Mouse (Mus musculus): ENCODE measurements around the gene Gm28047. TPM values are rescaled to one million over a fixed set of nuclear protein-coding genes. Genes with fewer than 3 reads are reported as not detected.

Gm28047 gene
- polyA plus RNA-seq, 1 experiment from 2014 or later: 0.08 TPM

DNA sequence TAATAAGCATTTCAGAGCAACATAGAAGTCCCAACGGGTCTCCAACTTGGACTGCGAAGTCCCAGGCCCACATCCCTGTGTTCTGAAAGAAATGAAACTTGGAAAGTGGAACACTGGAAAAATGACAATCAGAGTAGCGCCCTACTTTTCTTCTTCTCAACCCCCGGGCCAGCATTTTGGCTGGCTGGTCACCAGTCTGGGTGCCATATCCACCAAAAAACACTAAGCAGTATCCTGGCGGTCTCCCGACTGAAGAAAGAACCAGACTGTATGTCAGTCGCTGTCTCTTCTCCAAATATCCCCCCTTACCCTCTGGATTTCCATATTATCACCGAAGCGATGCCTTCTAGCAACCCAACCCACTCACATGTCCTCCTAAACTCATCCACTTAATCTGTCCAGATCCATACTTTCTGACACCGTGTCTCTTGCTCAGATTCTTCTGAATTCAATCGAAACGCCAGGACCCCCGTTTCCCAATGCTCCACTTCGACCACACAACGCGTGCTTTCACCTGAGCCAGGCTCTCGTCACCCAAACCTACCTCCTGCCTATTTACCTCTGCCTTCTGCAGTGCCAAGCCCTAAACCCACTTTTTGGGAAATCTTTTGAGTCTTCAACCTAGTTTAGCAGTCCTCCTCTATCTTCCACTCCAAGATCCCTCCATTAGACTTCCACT, 437 bp downstream of the Gm28047 start:
- no peak overlapping the region for H3K27ac ChIP-seq (ENCODE audit: low read depth, low read length)
- peaks cover 6% of the 10 kb centered on the region for H3K4me1 ChIP-seq (ENCODE audit: control insufficient read depth, insufficient read depth, low read length)
- H3K9ac ChIP-seq (ENCODE audit: low read length): peak overlapping the region; percentile 88
- WGBS: 10% methylated on average over 17 of the region's 17 CpGs
- ATAC-seq (ENCODE audit: low FRiP score) (peak; percentile 12; the same call in 1 of the 2 replicates), DNase-seq (ENCODE audit: low spot score, missing footprints) (peak; percentile 88)
- H3K4me3 ChIP-seq (ENCODE audit: low read depth, low read length): peak overlapping the region; percentile 67
- H3K36me3 ChIP-seq (ENCODE audit: control insufficient read depth, insufficient read depth, low read length): no peaks in the 10 kb centered on the region
- H3K4me2 ChIP-seq: peak overlapping the region; percentile 86
- H3K9me3 ChIP-seq (ENCODE audit: control insufficient read depth, low read length): no peaks in the 10 kb centered on the region
- H3K27me3 ChIP-seq (ENCODE audit: control insufficient read depth, insufficient read depth, low read length): no peaks in the 10 kb centered on the region

DNA sequence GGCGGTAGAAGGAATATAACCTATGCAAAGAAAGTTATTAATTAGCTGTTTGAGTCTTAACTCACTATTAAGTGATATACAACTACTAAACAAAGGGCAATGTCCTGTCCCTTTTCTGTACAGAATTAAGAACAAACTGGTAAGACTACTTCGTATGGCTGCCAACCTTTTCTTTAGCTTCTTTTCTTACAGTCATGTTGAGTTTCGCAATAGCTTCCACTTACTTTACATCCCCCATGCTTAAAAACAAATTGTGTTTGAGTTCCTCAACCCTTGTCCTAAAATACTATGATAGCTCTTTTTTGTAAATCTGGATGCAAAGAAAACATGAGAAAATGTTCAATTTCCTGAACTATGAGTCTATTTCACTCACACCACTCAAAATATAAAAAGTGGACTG, 1.7 kb downstream of the Gm28047 start:
- ATAC-seq (ENCODE audit: low FRiP score) (no peak), DNase-seq (ENCODE audit: low spot score, missing footprints) (no peak)
- Histone ChIP-seq H3K9me3 (ENCODE audit: control insufficient read depth, low read length) (no peaks in the 10 kb centered on the region), H3K4me1 (ENCODE audit: control insufficient read depth, insufficient read depth, low read length) (peaks cover 6% of the 10 kb centered on the region), H3K9ac (ENCODE audit: low read length) (no peak overlapping the region), H3K4me2 (no peak overlapping the region), H3K27ac (ENCODE audit: low read depth, low read length) (no peak overlapping the region), H3K27me3 (ENCODE audit: control insufficient read depth, insufficient read depth, low read length) (no peaks in the 10 kb centered on the region), H3K4me3 (ENCODE audit: low read depth, low read length) (no peak overlapping the region), H3K36me3 (ENCODE audit: control insufficient read depth, insufficient read depth, low read length) (no peaks in the 10 kb centered on the region)
- WGBS: 95% methylated on average over 3 of the region's 3 CpGs

DNA sequence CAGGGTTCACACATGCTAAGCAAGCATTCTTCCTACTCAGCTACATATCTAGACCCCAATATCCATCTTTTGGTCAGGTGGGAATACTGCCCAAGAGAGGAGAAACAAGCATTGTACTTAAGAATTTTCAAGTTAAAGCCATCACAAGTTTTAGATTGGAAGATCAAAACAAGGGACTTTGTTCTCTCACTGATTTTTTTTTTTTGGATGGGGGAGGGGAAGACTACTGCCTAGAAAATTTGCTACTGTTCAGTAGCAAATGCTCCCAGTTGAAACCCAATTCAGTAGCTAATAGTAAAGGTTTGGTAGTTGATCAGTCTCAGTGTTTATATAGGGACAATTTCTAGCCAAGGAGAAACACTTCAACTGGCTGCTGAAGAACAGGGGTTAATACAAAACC, 2.3 kb downstream of the Gm28047 start:
- Histone ChIP-seq H3K36me3 (ENCODE audit: control insufficient read depth, insufficient read depth, low read length) (no peaks in the 10 kb centered on the region), H3K27ac (ENCODE audit: low read depth, low read length) (no peak overlapping the region), H3K9me3 (ENCODE audit: control insufficient read depth, low read length) (no peaks in the 10 kb centered on the region), H3K27me3 (ENCODE audit: control insufficient read depth, insufficient read depth, low read length) (no peaks in the 10 kb centered on the region), H3K4me2 (no peak overlapping the region), H3K4me1 (ENCODE audit: control insufficient read depth, insufficient read depth, low read length) (peaks cover 6% of the 10 kb centered on the region), H3K9ac (ENCODE audit: low read length) (no peak overlapping the region), H3K4me3 (ENCODE audit: low read depth, low read length) (no peak overlapping the region)
- DNase-seq (ENCODE audit: low spot score, missing footprints) (no peak), ATAC-seq (ENCODE audit: low FRiP score) (no peak)

DNA sequence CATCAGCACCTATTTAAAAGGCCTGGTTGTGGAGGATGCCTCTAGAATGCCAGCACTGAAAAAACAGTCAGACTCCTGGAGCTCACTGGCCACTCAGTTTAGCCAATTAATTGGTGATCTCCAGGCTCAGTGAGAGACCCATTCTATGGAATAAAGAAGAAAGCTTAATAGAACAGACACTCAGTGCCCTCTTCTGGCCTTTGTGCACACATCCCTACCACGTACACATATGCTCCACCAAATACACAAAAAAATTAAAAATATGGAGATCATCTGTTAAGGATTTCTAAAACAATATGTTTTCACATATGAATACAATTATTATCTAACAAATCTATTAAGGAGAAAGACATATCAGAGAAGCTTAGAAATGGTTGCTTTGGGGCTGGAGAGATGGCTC, 4.1 kb downstream of the Gm28047 start:
- ATAC-seq (ENCODE audit: low FRiP score): no peak

DNA sequence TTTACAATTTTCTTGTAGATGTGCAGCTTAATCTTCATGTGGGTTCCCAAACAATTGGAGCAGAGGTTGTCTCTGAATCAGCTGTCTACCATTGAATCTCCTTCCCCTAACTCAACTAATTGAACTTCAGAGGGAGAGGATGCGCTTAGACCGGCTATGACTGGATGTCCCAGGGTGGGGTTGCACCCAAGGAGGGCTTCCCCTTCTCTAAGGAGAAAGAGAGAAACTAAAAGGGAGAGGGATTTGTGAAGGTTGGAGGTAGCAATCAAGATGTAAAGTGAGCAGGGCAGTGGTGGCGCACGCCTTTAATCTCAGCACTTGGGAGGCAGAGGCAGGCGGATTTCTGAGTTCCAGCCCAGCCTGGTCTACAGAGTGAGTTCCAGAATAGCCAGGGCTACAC, 5.4 kb downstream of the Gm28047 start:
- Histone ChIP-seq H3K9me3 (ENCODE audit: control insufficient read depth, low read length) (no peaks in the 10 kb centered on the region), H3K4me3 (ENCODE audit: low read depth, low read length) (no peak overlapping the region), H3K4me2 (no peak overlapping the region), H3K27me3 (ENCODE audit: control insufficient read depth, insufficient read depth, low read length) (no peaks in the 10 kb centered on the region), H3K9ac (ENCODE audit: low read length) (no peak overlapping the region), H3K36me3 (ENCODE audit: control insufficient read depth, insufficient read depth, low read length) (no peaks in the 10 kb centered on the region), H3K4me1 (ENCODE audit: control insufficient read depth, insufficient read depth, low read length) (peaks cover 5% of the 10 kb centered on the region), H3K27ac (ENCODE audit: low read depth, low read length) (no peak overlapping the region)
- no peak for ATAC-seq (ENCODE audit: low FRiP score)
- DNase-seq (ENCODE audit: low spot score, missing footprints): no peak
- WGBS: 98% methylated on average over 5 of the region's 5 CpGs

More for the DNA sequence above, 4.1 kb downstream of the Gm28047 start:
- DNase-seq (ENCODE audit: low spot score, missing footprints): no peak
- Histone ChIP-seq H3K27me3 (ENCODE audit: control insufficient read depth, insufficient read depth, low read length) (no peaks in the 10 kb centered on the region), H3K4me1 (ENCODE audit: control insufficient read depth, insufficient read depth, low read length) (peaks cover 6% of the 10 kb centered on the region), H3K27ac (ENCODE audit: low read depth, low read length) (no peak overlapping the region), H3K36me3 (ENCODE audit: control insufficient read depth, insufficient read depth, low read length) (no peaks in the 10 kb centered on the region), H3K9ac (ENCODE audit: low read length) (no peak overlapping the region), H3K4me3 (ENCODE audit: low read depth, low read length) (no peak overlapping the region), H3K4me2 (no peak overlapping the region), H3K9me3 (ENCODE audit: control insufficient read depth, low read length) (no peaks in the 10 kb centered on the region)
- WGBS: 93% methylated on average over 1 of the region's 1 CpGs

DNA sequence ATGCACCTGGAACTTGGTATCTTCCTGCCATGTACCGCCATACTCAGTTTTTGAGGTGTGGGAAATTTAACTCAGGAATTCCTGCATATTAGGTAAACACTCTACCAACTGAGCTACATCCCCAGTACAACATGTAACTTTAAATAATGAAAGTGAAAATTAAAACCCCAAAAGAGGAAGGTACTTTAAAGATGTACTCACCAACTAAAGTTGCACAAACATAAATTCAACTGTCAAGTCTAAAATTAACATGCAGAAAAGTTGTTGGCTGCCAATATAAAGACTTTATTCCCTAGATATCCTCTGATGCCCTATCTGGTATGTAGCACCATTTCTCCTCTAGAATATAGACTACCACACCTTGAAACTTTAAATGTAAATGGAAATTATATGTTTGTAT, 7.2 kb downstream of the Gm28047 start:
- Histone ChIP-seq H3K9me3 (ENCODE audit: control insufficient read depth, low read length) (no peaks in the 10 kb centered on the region), H3K36me3 (ENCODE audit: control insufficient read depth, insufficient read depth, low read length) (no peaks in the 10 kb centered on the region), H3K4me1 (ENCODE audit: control insufficient read depth, insufficient read depth, low read length) (no peaks in the 10 kb centered on the region), H3K4me3 (ENCODE audit: low read depth, low read length) (no peak overlapping the region), H3K4me2 (no peak overlapping the region), H3K27me3 (ENCODE audit: control insufficient read depth, insufficient read depth, low read length) (no peaks in the 10 kb centered on the region), H3K27ac (ENCODE audit: low read depth, low read length) (no peak overlapping the region), H3K9ac (ENCODE audit: low read length) (no peak overlapping the region)
- ATAC-seq (ENCODE audit: low FRiP score) (no peak), DNase-seq (ENCODE audit: low spot score, missing footprints) (no peak)
- WGBS: 98% methylated on average over 1 of the region's 1 CpGs

DNA sequence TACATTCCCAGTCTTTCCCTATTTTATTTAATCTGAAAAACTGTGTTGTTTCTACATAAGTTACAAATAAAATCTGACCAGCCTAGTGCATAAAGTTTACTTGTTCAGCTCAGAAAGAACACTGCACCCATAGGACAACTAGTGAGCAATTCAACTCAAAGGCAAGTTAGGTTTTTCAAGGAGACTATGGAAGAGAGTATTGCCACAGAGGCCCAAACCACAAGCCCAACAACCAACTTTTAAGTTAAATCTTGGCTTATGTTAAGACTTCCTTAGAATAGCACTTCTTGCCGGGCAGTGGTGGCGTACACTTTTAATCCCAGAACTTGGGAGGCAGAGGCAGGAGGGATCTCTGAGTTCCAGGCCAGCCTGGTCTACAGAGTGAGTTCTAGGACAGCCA, 8.7 kb downstream of the Gm28047 start:
- Histone ChIP-seq H3K4me1 (ENCODE audit: control insufficient read depth, insufficient read depth, low read length) (no peaks in the 10 kb centered on the region), H3K9me3 (ENCODE audit: control insufficient read depth, low read length) (no peaks in the 10 kb centered on the region), H3K27me3 (ENCODE audit: control insufficient read depth, insufficient read depth, low read length) (no peaks in the 10 kb centered on the region), H3K36me3 (ENCODE audit: control insufficient read depth, insufficient read depth, low read length) (no peaks in the 10 kb centered on the region), H3K4me2 (no peak overlapping the region), H3K9ac (ENCODE audit: low read length) (no peak overlapping the region), H3K4me3 (ENCODE audit: low read depth, low read length) (no peak overlapping the region), H3K27ac (ENCODE audit: low read depth, low read length) (no peak overlapping the region)
- DNase-seq (ENCODE audit: low spot score, missing footprints) (no peak), ATAC-seq (ENCODE audit: low FRiP score) (no peak)
- 92% methylated on average over 2 of the region's 2 CpGs for WGBS

DNA sequence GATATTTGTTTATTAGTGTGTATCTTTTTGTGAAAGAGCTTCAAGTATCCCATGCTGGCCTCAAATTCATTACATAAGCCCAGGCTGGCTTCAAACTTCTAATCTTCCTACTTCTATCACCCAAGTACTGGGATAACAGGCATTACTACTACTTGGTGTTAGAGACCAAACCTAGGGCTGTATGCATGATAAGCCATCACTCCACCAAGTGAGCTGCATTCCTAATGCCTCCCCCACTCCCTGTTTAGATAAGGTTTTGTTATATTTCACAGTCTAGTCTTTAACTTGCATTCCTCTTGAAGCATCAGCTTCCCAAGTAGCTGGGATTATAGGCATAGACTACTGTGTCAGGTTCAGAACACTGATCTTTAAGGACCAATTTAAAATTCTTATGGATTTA, 10.6 kb downstream of the Gm28047 start:
- ATAC-seq (ENCODE audit: low FRiP score) (no peak), DNase-seq (ENCODE audit: low spot score, missing footprints) (no peak)
- Histone ChIP-seq H3K27ac (ENCODE audit: low read depth, low read length) (no peak overlapping the region), H3K36me3 (ENCODE audit: control insufficient read depth, insufficient read depth, low read length) (no peaks in the 10 kb centered on the region), H3K9ac (ENCODE audit: low read length) (no peak overlapping the region), H3K4me2 (no peak overlapping the region), H3K27me3 (ENCODE audit: control insufficient read depth, insufficient read depth, low read length) (no peaks in the 10 kb centered on the region), H3K4me1 (ENCODE audit: control insufficient read depth, insufficient read depth, low read length) (no peaks in the 10 kb centered on the region), H3K4me3 (ENCODE audit: low read depth, low read length) (no peak overlapping the region), H3K9me3 (ENCODE audit: control insufficient read depth, low read length) (no peaks in the 10 kb centered on the region)

DNA sequence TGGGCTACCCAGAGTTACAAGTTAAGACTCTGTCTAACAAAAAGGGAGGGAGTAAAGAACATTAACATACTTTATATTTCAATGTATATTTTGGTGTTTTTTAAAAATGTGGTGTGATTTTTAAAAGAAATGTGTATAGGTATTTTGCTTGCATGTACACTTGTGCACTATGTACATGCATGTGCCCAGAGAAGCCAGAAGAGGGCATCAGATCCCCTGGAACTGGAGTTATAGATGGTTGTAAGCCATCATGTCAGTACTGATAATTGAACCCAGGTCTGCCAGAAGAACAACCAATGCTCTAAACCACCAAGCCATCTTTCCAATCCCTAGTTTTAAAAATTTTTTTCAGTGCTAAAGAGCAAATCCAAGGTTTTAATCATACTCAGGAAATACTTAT, 11.9 kb downstream of the Gm28047 start:
- Histone ChIP-seq H3K27ac (ENCODE audit: low read depth, low read length) (no peak overlapping the region), H3K9ac (ENCODE audit: low read length) (no peak overlapping the region), H3K4me1 (ENCODE audit: control insufficient read depth, insufficient read depth, low read length) (no peaks in the 10 kb centered on the region), H3K9me3 (ENCODE audit: control insufficient read depth, low read length) (no peaks in the 10 kb centered on the region), H3K4me3 (ENCODE audit: low read depth, low read length) (no peak overlapping the region), H3K27me3 (ENCODE audit: control insufficient read depth, insufficient read depth, low read length) (no peaks in the 10 kb centered on the region), H3K36me3 (ENCODE audit: control insufficient read depth, insufficient read depth, low read length) (no peaks in the 10 kb centered on the region), H3K4me2 (no peak overlapping the region)
- DNase-seq (ENCODE audit: low spot score, missing footprints): no peak
- no peak for ATAC-seq (ENCODE audit: low FRiP score)

Measured in midbrain, embryonic 11.5 days (tissue).